Mouse (Mus musculus) testis, adult 2 months (tissue): Measurements from ENCODE around the gene Rgs3.

Experiments used
- CTCF ChIP-seq: fragments of 200-500 bp; IDR thresholded peaks from 2 replicates; pipeline ENCODE4 v1.5.1; 2012; ENCODE audit warnings: low read depth, mild to moderate bottlenecking, inconsistent platforms, low read length, moderate library complexity; ENCODE audit not compliant: control insufficient read depth, insufficient read depth, insufficient replicate concordance
- POLR2A ChIP-seq: fragments of 200-500 bp; IDR thresholded peaks from 2 replicates; pipeline ENCODE4 v1.6.1; 2012; ENCODE audit warnings: low read depth, mild to moderate bottlenecking, inconsistent platforms, low read length, moderate library complexity; ENCODE audit not compliant: control insufficient read depth

DNA sequence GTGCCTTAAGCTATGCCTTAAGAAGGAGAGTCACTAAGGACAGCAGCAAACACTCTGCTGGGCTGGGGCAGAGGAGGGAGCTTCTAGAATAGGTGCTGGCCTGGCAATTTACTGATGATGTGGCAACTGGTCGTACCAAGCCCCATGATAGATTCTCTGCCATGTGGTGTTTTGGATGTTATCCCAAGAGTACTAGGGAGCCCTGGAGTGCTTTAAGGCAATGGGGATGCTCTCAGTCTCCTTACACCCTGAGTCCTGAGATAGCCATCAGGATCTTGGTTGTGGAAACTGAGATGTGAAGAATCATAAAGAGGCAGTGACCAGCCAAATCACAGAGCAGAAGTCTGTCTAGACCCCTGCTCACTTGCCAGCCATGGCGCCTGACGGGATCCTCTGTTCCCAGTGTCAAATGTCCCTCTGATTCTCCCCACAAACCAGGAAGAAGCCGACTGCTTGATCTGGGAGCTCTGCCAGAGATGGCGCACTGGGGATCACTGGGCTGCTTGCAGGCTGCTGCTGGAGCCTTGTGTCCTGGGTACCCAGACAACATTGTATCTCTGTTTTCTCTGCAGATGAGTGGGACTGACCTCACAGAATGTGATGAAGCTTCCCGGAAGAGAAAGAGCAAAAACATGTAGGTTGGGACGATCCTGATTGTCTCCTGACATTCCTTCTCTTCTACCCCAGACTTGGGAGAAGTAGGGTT, 137.2 kb downstream of the Rgs3 start:
- no peak for TF ChIP-seq CTCF
- no peak for TF ChIP-seq POLR2A
